Mouse (Mus musculus) cerebellum, adult 2 months (tissue): Measurements from ENCODE around the gene Snx8.

Experiments
- CTCF ChIP-seq: fragments of 200-500 bp; IDR thresholded peaks from 2 replicates; pipeline ENCODE4 v1.5.1; 2011; ENCODE audit warnings: low read depth, mild to moderate bottlenecking, control low read depth, low read length, moderate library complexity, borderline replicate concordance; ENCODE audit not compliant: insufficient read depth
- POLR2A ChIP-seq: fragments of 200-500 bp; IDR thresholded peaks from 2 replicates; pipeline ENCODE4 v1.6.1; 2011; ENCODE audit warnings: low read length, control low read depth, borderline replicate concordance; ENCODE audit not compliant: insufficient read depth

DNA sequence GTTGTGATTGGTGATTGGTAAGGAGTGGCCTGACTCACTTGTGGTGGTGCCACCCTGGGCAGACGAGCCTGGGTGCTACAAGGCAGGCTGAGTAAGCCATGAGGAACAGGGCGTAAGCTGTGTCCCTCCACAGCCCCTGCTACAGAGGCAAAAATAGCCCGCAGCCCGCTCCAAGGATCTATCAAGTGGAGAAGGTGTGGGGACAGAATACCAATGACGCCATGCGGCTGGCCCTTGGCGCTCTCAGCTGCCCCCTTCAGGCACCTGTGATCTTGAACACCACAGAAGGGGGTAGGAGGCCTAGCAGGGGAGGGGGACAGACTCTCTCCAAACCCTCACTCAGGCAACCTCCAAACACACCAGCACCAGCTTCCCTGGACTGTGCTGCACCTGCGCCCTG, 83.0 kb downstream of the Snx8 start:
- no peak for TF ChIP-seq POLR2A
- TF ChIP-seq CTCF = no peak
